Mouse (Mus musculus) left cerebral cortex, postnatal 14 days (tissue): Measurements from ENCODE around the gene Rpa2. TPM values are rescaled to one million over a fixed set of nuclear protein-coding genes. Genes with fewer than 3 reads are reported as not detected.
A peak's percentile ranks its signal among the peaks of the same experiment; 100 is the strongest.
"Not testable (repeated sequence)": the region's sequence is repeated elsewhere in the genome, so short reads cannot be mapped to it uniquely, and the experiment has no call there.

Experiments used
- DNase-seq, 2 experiments: peaks; one replicate each; pipeline ENCODE4 v3.0.0; 2021 to 2022; ENCODE audit warnings: low spot score in 2 of 2, mixed read lengths in 1 of 2
- intact Hi-C: fragments of 180-260 bp; cut with DNase I; formaldehyde crosslinking; loops from one replicate; pipeline ENCODE4 v1.15.1; 2025
- long read RNA-seq, 2 experiments: library from polyadenylated mRNA; stranded (forward); transcript quantifications; one replicate each; pipeline ENCODE4 v2.0.0; 2021
- total RNA-seq, 2 experiments: library from RNA; stranded (reverse); gene quantifications; 2 replicates each; pipeline ENCODE4 v1.2.3; 2021

The Rpa2 gene
- total RNA-seq, result 10 to 100 TPM; 12.1 to 13.3 TPM
- long read RNA-seq, experiment 1, transcript Rpa2-201 (9 exons, 1,813 nt), result major isoform, 19 of 24 reads
- long read RNA-seq, experiment 1, partial matches to known transcripts, result 4 of 24 reads
- long read RNA-seq, experiment 1, other reads (novel, unspliced or antisense), result 1 of 24 reads
- long read RNA-seq, experiment 2, transcript Rpa2-201 (9 exons, 1,813 nt), result major isoform, 24 of 31 reads
- long read RNA-seq, experiment 2, partial matches to known transcripts, result 4 of 31 reads
- long read RNA-seq, experiment 2, other reads (novel, unspliced or antisense), result 3 of 31 reads

- DNase-seq, result peak; percentile 100
- intact Hi-C loops, result no loop called here
Observed at GRCm38 (mm10) chr4:132767914-132768876, at the start of gene Rpa2. Gene Rpa2 (plus strand): TSS chr4:132768332.

- intact Hi-C loops, result no loop called here
- DNase-seq, result no peak
Observed at GRCm38 (mm10) chr4:132728233-132728632, 39.9 kb upstream of the Rpa2 start.

- intact Hi-C loops, result no loop called here
- DNase-seq, result no peak
Observed at GRCm38 (mm10) chr4:132731616-132732015, 36.5 kb upstream of the Rpa2 start.

GRCm38 (mm10) chr4:132732148-132732684 is 35.9 kb upstream of the Rpa2 start, which contains the start of gene Xkr8:
Gene Xkr8 (minus strand): TSS chr4:132732546.
- DNase-seq, result peak; percentile 48 to 72
- intact Hi-C loops, result no loop called here

GRCm38 (mm10) chr4:132733071-132733770 is 34.9 kb upstream of the Rpa2 start:
- intact Hi-C loops, result no loop called here
- no peak for DNase-seq

- DNase-seq, result no peak
- intact Hi-C loops, result no loop called here
Observed at GRCm38 (mm10) chr4:132734766-132735165, 33.4 kb upstream of the Rpa2 start.

GRCm38 (mm10) chr4:132735389-132735788 is 32.7 kb upstream of the Rpa2 start:
- intact Hi-C loops, result no loop called here
- DNase-seq, result no peak

GRCm38 (mm10) chr4:132735894-132736293 is 32.2 kb upstream of the Rpa2 start:
- intact Hi-C loops, result no loop called here
- no peak for DNase-seq

- intact Hi-C loops, DNase-seq: not testable (repeated sequence)
Observed at GRCm38 (mm10) chr4:132737154-132737553, 31.0 kb upstream of the Rpa2 start.

GRCm38 (mm10) chr4:132741491-132741890 is 26.6 kb upstream of the Rpa2 start:
- intact Hi-C loops, result no loop called here
- no peak for DNase-seq

- peak; percentile 67 to 90 for DNase-seq
- intact Hi-C loops, result no loop called here
Observed at GRCm38 (mm10) chr4:132743992-132744911, 23.9 kb upstream of the Rpa2 start.

- no peak for DNase-seq
- intact Hi-C loops, result no loop called here
Observed at GRCm38 (mm10) chr4:132746911-132747517, 21.1 kb upstream of the Rpa2 start.

GRCm38 (mm10) chr4:132747664-132748259 is 20.4 kb upstream of the Rpa2 start:
- intact Hi-C loops, result no loop called here
- DNase-seq, result no peak

GRCm38 (mm10) chr4:132748778-132749177 is 19.4 kb upstream of the Rpa2 start:
- intact Hi-C loops, result no loop called here
- no peak for DNase-seq

GRCm38 (mm10) chr4:132749258-132749982 is 18.7 kb upstream of the Rpa2 start:
- DNase-seq, result no peak
- intact Hi-C loops, result no loop called here

GRCm38 (mm10) chr4:132752992-132753391 is 15.1 kb upstream of the Rpa2 start:
- intact Hi-C loops, result no loop called here
- no peak for DNase-seq

GRCm38 (mm10) chr4:132756974-132757373 is 11.2 kb upstream of the Rpa2 start, which contains the start of gene Smpdl3b:
Gene Smpdl3b (minus strand): TSS chr4:132757252.
- intact Hi-C loops, result no loop called here
- peak; percentile 79 to 87 for DNase-seq
